Mouse (Mus musculus) urinary bladder, adult 18-20 months (tissue): ENCODE data around the gene Ubfd1.
A peak's percentile ranks its signal among the peaks of the same experiment; 100 is the strongest.
"Not testable (repeated sequence)": the region's sequence is repeated elsewhere in the genome, so short reads cannot be mapped to it uniquely, and the experiment has no call there.

Experiments used
- DNase-seq, 2 experiments: peaks; one replicate each; pipeline ENCODE4 v3.0.0; 2022; ENCODE audit warnings: low spot score in 2 of 2, mixed read lengths in 2 of 2

Ubfd1 gene

DNA sequence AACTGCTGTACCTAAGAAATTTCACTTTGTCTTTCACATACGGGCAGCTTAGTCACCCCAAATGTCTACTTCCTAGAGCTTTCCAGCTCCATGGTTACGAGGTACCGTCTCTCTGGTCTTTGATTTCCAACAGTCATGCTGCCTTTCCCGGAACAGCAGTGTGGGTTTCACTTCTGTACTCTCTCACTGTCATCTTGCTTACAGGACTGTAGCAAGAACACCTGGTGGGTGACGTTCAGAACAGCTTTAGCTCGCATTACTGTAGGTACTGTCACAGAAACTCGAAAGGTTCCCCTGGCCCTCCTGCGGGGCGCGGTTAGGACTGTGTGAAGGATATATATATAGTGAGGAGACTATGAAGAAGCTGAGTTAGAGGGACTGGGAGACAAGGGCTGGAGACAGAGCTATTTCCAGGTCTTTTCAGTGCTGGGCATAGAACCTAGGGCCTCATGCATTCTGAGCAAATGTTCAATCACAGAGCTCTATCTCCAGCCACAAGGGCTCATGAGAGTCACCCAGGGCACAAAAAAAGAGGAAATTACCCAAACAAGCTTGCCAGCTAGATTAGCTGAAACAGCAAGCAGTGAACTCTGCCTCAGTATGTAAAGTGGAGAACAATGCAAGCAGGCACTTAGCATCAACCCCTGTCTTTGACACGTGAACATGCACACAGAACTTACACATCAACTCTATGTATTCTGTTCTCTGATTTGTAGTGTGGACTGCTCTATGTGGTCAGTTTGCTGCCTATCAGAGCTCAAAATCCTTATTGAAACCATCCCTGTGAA lies 20.4 kb downstream of the Ubfd1 start:
- no peak for DNase-seq

GRCm38 (mm10) chr7:122094564-122095330 lies 27.8 kb downstream of the Ubfd1 start:
- DNase-seq: no peak

DNA sequence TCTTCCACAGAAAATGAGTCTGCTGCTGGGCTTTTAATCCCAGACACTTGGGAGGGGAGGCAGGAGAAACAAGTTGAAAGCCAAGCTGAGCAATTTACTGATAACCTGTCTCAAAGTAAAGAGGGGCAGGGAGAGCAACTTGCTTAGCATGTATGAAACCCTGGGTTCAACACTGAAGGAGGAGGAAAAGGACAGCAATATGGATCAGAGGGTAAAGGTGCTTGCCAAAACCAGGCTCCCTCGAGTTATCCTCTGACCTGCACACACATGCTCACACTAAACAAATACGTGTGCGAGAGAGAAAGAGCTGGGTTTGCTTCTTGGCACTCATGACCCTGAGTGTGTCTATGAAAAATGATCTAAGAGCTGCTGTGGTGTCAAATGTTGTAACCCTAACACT lies 31.0 kb downstream of the Ubfd1 start:
- no peak for DNase-seq

DNA sequence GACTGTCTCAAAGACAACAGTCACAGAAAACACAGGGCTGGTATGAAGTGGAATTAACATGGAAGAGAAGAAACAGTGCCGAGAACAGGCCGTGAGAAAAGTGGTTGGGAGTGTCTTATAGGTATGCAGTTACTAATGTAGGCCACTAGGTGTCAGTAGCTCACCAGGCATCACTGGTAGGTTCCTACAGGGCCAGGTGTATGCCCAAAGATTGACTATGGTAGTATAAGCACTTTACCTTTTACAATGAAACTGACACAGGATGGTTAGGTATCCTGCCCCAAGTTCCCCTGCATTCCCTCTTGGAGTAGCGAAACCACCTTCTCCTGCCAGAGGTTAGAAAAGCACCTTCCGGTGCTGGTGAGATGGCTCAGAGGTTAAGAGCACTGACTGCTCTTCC lies 32.2 kb downstream of the Ubfd1 start:
- DNase-seq: no peak

GRCm38 (mm10) chr7:122101014-122101746 lies 34.2 kb downstream of the Ubfd1 start:
- DNase-seq: not testable (repeated sequence)

- peak; percentile 70 to 75 for DNase-seq
Measured at GRCm38 (mm10) chr7:122101747-122102244, 34.8 kb downstream of the Ubfd1 start, which contains the start of gene Ndufab1. Gene Ndufab1, minus strand, starts transcription at chr7:122101886.

- DNase-seq: no peak
Measured at GRCm38 (mm10) chr7:122108206-122108605, 41.2 kb downstream of the Ubfd1 start.

- DNase-seq: no peak
Measured at GRCm38 (mm10) chr7:122123518-122123917, 56.5 kb downstream of the Ubfd1 start.

- no peak for DNase-seq
Measured at GRCm38 (mm10) chr7:122125636-122126035, 58.7 kb downstream of the Ubfd1 start.

DNA sequence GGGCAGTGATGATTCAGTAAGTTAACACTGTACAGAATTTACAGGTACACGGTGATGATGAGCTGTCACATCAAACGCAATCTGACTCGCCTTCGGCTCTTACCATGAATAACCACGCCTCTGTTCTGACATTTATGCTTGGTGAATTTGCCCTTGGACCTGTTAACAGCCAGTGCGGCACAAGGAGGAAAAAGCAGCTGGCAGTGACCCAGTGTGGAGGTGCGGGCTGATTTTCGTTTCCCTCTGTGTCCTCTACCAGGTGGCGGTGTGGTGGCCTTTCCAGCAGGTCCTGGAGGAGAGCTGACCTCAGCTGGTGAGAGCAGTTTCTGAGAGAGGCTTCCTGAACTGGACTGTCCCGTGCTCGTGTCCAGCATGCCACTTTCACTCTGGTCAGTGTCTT lies 60.0 kb downstream of the Ubfd1 start:
- DNase-seq: no peak
